Mouse (Mus musculus): ENCODE data around the gene Pcca. TPM values are rescaled to one million over a fixed set of nuclear protein-coding genes. Genes with fewer than 3 reads are reported as not detected.
A peak's percentile ranks its signal among the peaks of the same experiment; 100 is the strongest.

The Pcca gene
- polyA plus RNA-seq, 1 experiment: 4.8 TPM

DNA sequence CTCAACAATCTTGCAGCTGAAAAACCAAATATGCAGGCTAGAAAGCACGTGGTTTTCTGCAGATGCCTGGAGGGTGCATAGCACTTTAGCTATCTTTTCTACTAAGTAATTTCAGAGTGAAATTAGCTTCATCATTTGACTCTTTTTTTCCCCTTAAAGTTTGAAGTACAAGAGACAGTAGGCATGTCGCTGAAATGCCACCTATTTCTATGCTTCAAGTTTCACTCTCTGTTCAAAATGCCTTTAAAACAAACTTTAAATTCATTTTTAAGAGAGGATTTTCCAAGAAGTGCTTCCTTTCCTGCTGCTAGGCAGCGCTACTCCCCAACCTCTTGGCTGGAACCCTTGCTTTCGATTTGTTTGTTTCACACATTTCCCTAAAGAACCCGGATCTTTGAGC lies 45.1 kb upstream of the Pcca start:
- H3K4me3 ChIP-seq (ENCODE audit: extremely low read depth, insufficient read depth, insufficient read length): no peak overlapping the region
- WGBS: 1% methylated on average over 5 of the region's 5 CpGs
- H3K4me1 ChIP-seq (ENCODE audit: control insufficient read depth, insufficient read depth, insufficient read length): no peaks in the 10 kb centered on the region; the same call in 1 of the 2 replicates
- DNase-seq (ENCODE audit: low read depth in 1 of 2, low spot score in 2 of 2): no peak
- H3K36me3 ChIP-seq (ENCODE audit: control insufficient read depth, insufficient read depth, low read length): no peaks in the 10 kb centered on the region
- peaks cover 32% of the 10 kb centered on the region for H3K27me3 ChIP-seq (ENCODE audit: control insufficient read depth, insufficient read depth, low read length)
- no peak for TF ChIP-seq CTCF (IDR thresholded peaks at IDR 0.05; ENCODE audit: extremely low read depth, insufficient read depth, insufficient read length, insufficient replicate concordance)
- no peak for TF ChIP-seq POLR2A (IDR thresholded peaks at IDR 0.05; ENCODE audit: low read depth, low read length)
- H3K27ac ChIP-seq (ENCODE audit: insufficient read depth, low read length): no peak overlapping the region

GRCm38 (mm10) chr14:122489686-122490414 lies 44.3 kb upstream of the Pcca start:
- no peak for DNase-seq (ENCODE audit: low read depth in 1 of 2, low spot score in 2 of 2)
- Histone ChIP-seq H3K36me3 (ENCODE audit: control insufficient read depth, insufficient read depth, low read length) (no peaks in the 10 kb centered on the region), H3K27me3 (ENCODE audit: control insufficient read depth, insufficient read depth, low read length) (peaks cover 27% of the 10 kb centered on the region), H3K4me3 (ENCODE audit: extremely low read depth, insufficient read depth, insufficient read length) (no peak overlapping the region), H3K4me1 (ENCODE audit: control insufficient read depth, insufficient read depth, insufficient read length) (no peaks in the 10 kb centered on the region; the same call in 1 of the 2 replicates), H3K27ac (ENCODE audit: insufficient read depth, low read length) (no peak overlapping the region)
- WGBS: 12% methylated on average over 12 of the region's 12 CpGs
- TF ChIP-seq POLR2A (IDR thresholded peaks at IDR 0.05; ENCODE audit: low read depth, low read length) (no peak), CTCF (IDR thresholded peaks at IDR 0.05; ENCODE audit: extremely low read depth, insufficient read depth, insufficient read length, insufficient replicate concordance) (no peak)

- Histone ChIP-seq H3K4me3 (ENCODE audit: extremely low read depth, insufficient read depth, insufficient read length) (peak within 1 kb of the TSS; percentile 3; the same call in 1 of the 2 replicates), H3K27ac (ENCODE audit: insufficient read depth, low read length) (no peak within 1 kb of the TSS), H3K36me3 (ENCODE audit: control insufficient read depth, insufficient read depth, low read length) (no peaks in the 10 kb centered on the region), H3K4me1 (ENCODE audit: control insufficient read depth, insufficient read depth, insufficient read length) (no peaks in the 10 kb centered on the region; the same call in 1 of the 2 replicates), H3K27me3 (ENCODE audit: control insufficient read depth, insufficient read depth, low read length) (peaks cover 20% of the 10 kb centered on the region)
- WGBS: 5% methylated on average over 50 of the region's 51 CpGs
- DNase-seq (ENCODE audit: low read depth in 1 of 2, low spot score in 2 of 2): no peak
- no peak for TF ChIP-seq CTCF (IDR thresholded peaks at IDR 0.05; ENCODE audit: extremely low read depth, insufficient read depth, insufficient read length, insufficient replicate concordance)
- no peak for TF ChIP-seq POLR2A (IDR thresholded peaks at IDR 0.05; ENCODE audit: low read depth, low read length)
Measured at GRCm38 (mm10) chr14:122490441-122491328, 43.4 kb upstream of the Pcca start, which contains the start of gene Gm10837. Gene Gm10837, plus strand, starts transcription at chr14:122490586.

DNA sequence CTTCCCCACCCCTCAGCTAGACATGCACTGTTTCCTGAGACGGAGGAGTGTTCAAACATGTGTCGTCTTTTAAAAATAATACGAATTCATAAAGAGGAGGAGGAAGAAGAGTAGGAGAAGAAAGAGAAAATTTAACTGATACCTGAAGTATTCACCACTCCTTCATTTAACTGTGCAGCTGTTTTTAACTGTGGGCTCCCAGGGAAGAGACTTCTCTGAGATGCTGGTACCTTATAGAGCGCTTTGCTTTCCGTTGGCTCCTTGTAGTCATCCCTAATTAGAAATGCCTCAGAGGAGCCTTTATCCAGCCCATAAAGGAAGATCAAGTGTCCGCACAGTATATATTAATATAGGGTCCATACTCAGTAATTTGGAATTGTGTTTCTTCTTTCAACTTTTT lies 42.6 kb upstream of the Pcca start:
- Histone ChIP-seq H3K36me3 (ENCODE audit: control insufficient read depth, insufficient read depth, low read length) (no peaks in the 10 kb centered on the region), H3K4me3 (ENCODE audit: extremely low read depth, insufficient read depth, insufficient read length) (no peak overlapping the region), H3K4me1 (ENCODE audit: control insufficient read depth, insufficient read depth, insufficient read length) (no peaks in the 10 kb centered on the region; the same call in 1 of the 2 replicates), H3K27ac (ENCODE audit: insufficient read depth, low read length) (no peak overlapping the region), H3K27me3 (ENCODE audit: control insufficient read depth, insufficient read depth, low read length) (peaks cover 17% of the 10 kb centered on the region; the same call in 1 of the 2 replicates)
- WGBS: 58% methylated on average over 6 of the region's 6 CpGs
- TF ChIP-seq CTCF (IDR thresholded peaks at IDR 0.05; ENCODE audit: extremely low read depth, insufficient read depth, insufficient read length, insufficient replicate concordance) (no peak), POLR2A (IDR thresholded peaks at IDR 0.05; ENCODE audit: low read depth, low read length) (no peak)
- no peak for DNase-seq (ENCODE audit: low read depth in 1 of 2, low spot score in 2 of 2)

DNA sequence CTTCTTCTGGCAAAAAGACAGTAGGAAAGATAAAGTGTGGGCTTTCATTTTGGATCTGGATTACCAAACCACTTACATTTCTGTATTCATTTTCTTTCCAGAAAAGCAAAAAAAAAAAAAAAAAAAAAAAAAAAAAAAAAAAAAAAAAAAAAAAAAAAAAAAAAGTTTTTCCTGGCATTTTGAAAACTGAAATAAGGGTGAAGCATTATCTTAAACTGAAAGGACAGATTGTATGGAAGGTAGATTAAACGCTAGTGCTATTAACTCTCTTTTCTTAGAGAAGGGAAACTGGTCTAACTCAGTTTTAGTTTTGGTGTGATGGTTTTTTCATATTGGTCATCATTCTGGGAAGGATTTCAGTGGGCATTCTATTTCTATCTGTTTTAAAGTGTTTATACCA lies 42.1 kb upstream of the Pcca start:
- DNase-seq (ENCODE audit: low read depth in 1 of 2, low spot score in 2 of 2): no peak
- H3K27ac ChIP-seq (ENCODE audit: insufficient read depth, low read length): no peak overlapping the region
- H3K36me3 ChIP-seq (ENCODE audit: control insufficient read depth, insufficient read depth, low read length): no peaks in the 10 kb centered on the region
- no peaks in the 10 kb centered on the region; the same call in 1 of the 2 replicates for H3K4me1 ChIP-seq (ENCODE audit: control insufficient read depth, insufficient read depth, insufficient read length)
- H3K4me3 ChIP-seq (ENCODE audit: extremely low read depth, insufficient read depth, insufficient read length): no peak overlapping the region
- 73% methylated on average over 1 of the region's 1 CpGs for WGBS
- TF ChIP-seq POLR2A (IDR thresholded peaks at IDR 0.05; ENCODE audit: low read depth, low read length): no peak
- no peak for TF ChIP-seq CTCF (IDR thresholded peaks at IDR 0.05; ENCODE audit: extremely low read depth, insufficient read depth, insufficient read length, insufficient replicate concordance)
- peaks cover 17% of the 10 kb centered on the region; the same call in 1 of the 2 replicates for H3K27me3 ChIP-seq (ENCODE audit: control insufficient read depth, insufficient read depth, low read length)

DNA sequence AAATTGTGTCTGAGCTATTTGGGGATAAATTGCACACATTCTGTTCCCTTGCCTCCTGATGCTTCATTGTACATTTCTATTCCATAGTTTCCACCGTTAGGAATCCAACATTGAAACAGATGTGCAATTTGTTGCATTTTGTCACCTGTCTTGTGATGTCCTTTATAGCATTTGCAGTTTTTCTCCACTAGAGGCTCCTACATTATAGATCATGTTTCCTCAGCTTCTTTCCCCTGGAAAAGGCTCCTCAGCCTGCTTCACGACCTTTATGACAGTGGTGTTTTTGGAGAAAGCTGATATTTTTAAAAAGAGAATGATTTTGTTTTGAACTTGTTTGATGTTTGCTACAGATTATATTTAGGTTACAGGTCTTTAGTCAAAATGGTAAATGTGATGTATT lies 25.1 kb upstream of the Pcca start:
- no peak for DNase-seq (ENCODE audit: low read depth in 1 of 2, low spot score in 2 of 2)
- no peaks in the 10 kb centered on the region for H3K27me3 ChIP-seq (ENCODE audit: control insufficient read depth, insufficient read depth, low read length)
- 17% methylated on average over 2 of the region's 2 CpGs for WGBS

More for the DNA sequence above, 25.1 kb upstream of the Pcca start:
- Histone ChIP-seq H3K27ac (ENCODE audit: insufficient read depth, low read length) (no peak overlapping the region), H3K4me1 (ENCODE audit: control insufficient read depth, insufficient read depth, insufficient read length) (no peaks in the 10 kb centered on the region), H3K36me3 (ENCODE audit: control insufficient read depth, insufficient read depth, low read length) (no peaks in the 10 kb centered on the region), H3K4me3 (ENCODE audit: extremely low read depth, insufficient read depth, insufficient read length) (no peak overlapping the region)
- TF ChIP-seq CTCF (IDR thresholded peaks at IDR 0.05; ENCODE audit: extremely low read depth, insufficient read depth, insufficient read length, insufficient replicate concordance) (no peak), POLR2A (IDR thresholded peaks at IDR 0.05; ENCODE audit: low read depth, low read length) (no peak)
